Mouse (Mus musculus): Measurements from ENCODE around the gene Olfr585.

GRCm38 (mm10) chr7:103051000-103051399, 46.5 kb upstream of the Olfr585 start, which contains the start of gene Olfr583:
- no peak for TF ChIP-seq CTCF (IDR thresholded peaks at IDR 0.05; ENCODE audit: extremely low read depth, insufficient read length, insufficient replicate concordance, low read depth, low read length)
- no peak for TF ChIP-seq POLR2A (IDR thresholded peaks at IDR 0.05; ENCODE audit: low read depth, low read length)
